Mouse (Mus musculus): ENCODE measurements at regions not wholly inside any gene's neighbourhood (a gene's known extent, or its start where the extent isn't known, plus 50 kb on each side); places are given as distances from the start of the nearest gene placed in this dataset.

DNA sequence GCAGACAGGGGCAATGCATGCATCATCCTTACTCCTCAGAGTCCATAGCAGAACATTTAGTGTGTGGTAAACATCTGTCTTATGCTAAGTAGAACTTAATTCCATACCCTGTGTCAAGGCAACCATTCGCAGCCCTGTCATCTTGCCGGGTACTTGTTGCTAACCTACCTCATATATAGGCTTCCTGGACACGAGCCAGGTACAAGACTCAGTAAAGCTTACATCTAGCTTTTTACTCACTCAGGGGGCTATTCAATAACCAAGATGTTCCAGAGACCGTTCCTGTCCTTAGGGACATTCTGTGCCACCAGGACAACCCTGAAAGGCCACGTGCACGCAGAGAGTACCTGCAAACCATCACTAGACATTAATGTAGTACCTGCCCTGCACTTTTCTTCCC, 74.8 kb upstream of the Srd5a3 start:
- no peaks in the 10 kb centered on the region for H3K36me3 ChIP-seq (ENCODE audit: control insufficient read depth, insufficient read depth, low read length, poor library complexity, severe bottlenecking)
- no peak for DNase-seq (ENCODE audit: low read depth, low spot score)
- TF ChIP-seq MAFK (IDR thresholded peaks at IDR 0.05; ENCODE audit: insufficient read depth, low read depth, low read length), result no peak
- TF ChIP-seq ZC3H11A (IDR thresholded peaks at IDR 0.05; ENCODE audit: borderline replicate concordance, low read depth, low read length), result no peak
- no peak for TF ChIP-seq HCFC1 (IDR thresholded peaks at IDR 0.05; ENCODE audit: borderline replicate concordance, insufficient read depth, low read length)
- no peak for TF ChIP-seq ZNF384 (IDR thresholded peaks at IDR 0.05; ENCODE audit: low read depth, low read length)
- no peak for TF ChIP-seq CHD2 (IDR thresholded peaks at IDR 0.05; ENCODE audit: low read depth, low read length)
- no peaks in the 10 kb centered on the region for H3K4me1 ChIP-seq (ENCODE audit: control insufficient read depth in 2 of 2, insufficient read depth in 2 of 2, low read length in 2 of 2, poor library complexity in 1 of 2)
- in situ Hi-C loops (cut with MboI; ENCODE audit: low sequenced_read_pairs in 2 of 2, unreplicated experiment in 2 of 2), result no loop called here
- H3K27ac ChIP-seq (ENCODE audit: insufficient read depth, low read depth, low read length, poor library complexity, severe bottlenecking), result no peak overlapping the region
- no peak overlapping the region for H3K4me3 ChIP-seq (ENCODE audit: insufficient read depth in 1 of 2, low read depth in 1 of 2, low read length in 2 of 2, poor library complexity in 1 of 2, severe bottlenecking in 1 of 2)
- H3K9ac ChIP-seq (ENCODE audit: insufficient read depth, low read depth, low read length, poor library complexity, severe bottlenecking), result no peak overlapping the region
- H3K9me3 ChIP-seq (ENCODE audit: control insufficient read depth, insufficient read depth, low read depth, low read length), result no peaks in the 10 kb centered on the region

DNA sequence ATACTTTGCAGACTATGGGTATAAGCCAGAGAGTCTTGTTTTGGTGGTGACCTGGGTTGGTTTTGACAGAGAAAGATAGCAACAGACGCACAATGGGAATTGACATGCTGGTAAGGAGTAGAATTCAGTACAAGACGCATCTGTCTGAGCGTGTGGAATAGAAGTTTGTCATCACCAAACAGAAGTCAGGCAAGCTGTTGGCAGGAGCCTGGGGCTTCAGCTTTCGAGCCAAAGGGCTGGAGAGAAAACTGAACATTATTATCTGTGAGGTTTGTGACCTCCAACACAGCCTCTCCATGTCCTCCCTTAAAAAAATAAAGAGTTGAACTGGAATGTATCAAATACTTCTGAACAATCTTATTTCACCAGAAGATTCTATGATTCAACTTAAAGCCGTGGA, 75.4 kb upstream of the Srd5a3 start:
- no peak for TF ChIP-seq MAFK (IDR thresholded peaks at IDR 0.05; ENCODE audit: insufficient read depth, low read depth, low read length)
- TF ChIP-seq ZC3H11A (IDR thresholded peaks at IDR 0.05; ENCODE audit: borderline replicate concordance, low read depth, low read length), result no peak
- no peak for TF ChIP-seq CHD2 (IDR thresholded peaks at IDR 0.05; ENCODE audit: low read depth, low read length)
- TF ChIP-seq HCFC1 (IDR thresholded peaks at IDR 0.05; ENCODE audit: borderline replicate concordance, insufficient read depth, low read length), result no peak
- no peak for TF ChIP-seq ZNF384 (IDR thresholded peaks at IDR 0.05; ENCODE audit: low read depth, low read length)
- H3K27ac ChIP-seq (ENCODE audit: insufficient read depth, low read depth, low read length, poor library complexity, severe bottlenecking), result no peak overlapping the region
- no peak overlapping the region for H3K9ac ChIP-seq (ENCODE audit: insufficient read depth, low read depth, low read length, poor library complexity, severe bottlenecking)
- H3K36me3 ChIP-seq (ENCODE audit: control insufficient read depth, insufficient read depth, low read length, poor library complexity, severe bottlenecking), result no peaks in the 10 kb centered on the region
- no peaks in the 10 kb centered on the region for H3K4me1 ChIP-seq (ENCODE audit: control insufficient read depth in 2 of 2, insufficient read depth in 2 of 2, low read length in 2 of 2, poor library complexity in 1 of 2)
- H3K4me3 ChIP-seq (ENCODE audit: insufficient read depth in 1 of 2, low read depth in 1 of 2, low read length in 2 of 2, poor library complexity in 1 of 2, severe bottlenecking in 1 of 2), result no peak overlapping the region
- H3K9me3 ChIP-seq (ENCODE audit: control insufficient read depth, insufficient read depth, low read depth, low read length), result no peaks in the 10 kb centered on the region
- in situ Hi-C loops (cut with MboI; ENCODE audit: low sequenced_read_pairs in 2 of 2, unreplicated experiment in 2 of 2), result no loop called here
- DNase-seq (ENCODE audit: low read depth, low spot score), result no peak

DNA sequence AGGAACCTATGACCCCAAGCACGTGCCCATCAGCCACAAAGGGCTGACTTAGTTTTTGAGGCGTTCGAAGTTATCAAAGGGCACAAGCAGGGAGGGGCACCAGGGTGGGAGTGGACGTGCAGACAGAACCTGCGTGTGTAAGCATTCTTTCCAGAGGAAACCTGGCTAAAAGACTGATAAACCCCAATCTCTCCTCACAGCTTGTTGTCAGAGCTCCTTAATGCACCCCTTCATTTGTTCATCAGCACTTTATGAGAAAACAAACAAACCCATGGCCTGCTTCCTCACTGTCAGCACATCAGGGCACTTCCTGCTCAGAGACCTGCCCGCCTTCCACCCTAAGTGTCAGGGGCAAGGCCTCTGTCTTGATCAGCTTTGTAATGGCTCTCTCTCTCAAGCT, 76.6 kb upstream of the Srd5a3 start:
- in situ Hi-C loops (cut with MboI; ENCODE audit: low sequenced_read_pairs in 2 of 2, unreplicated experiment in 2 of 2), result no loop called here
- TF ChIP-seq HCFC1 (IDR thresholded peaks at IDR 0.05; ENCODE audit: borderline replicate concordance, insufficient read depth, low read length) (no peak), ZC3H11A (IDR thresholded peaks at IDR 0.05; ENCODE audit: borderline replicate concordance, low read depth, low read length) (no peak)
- H3K4me1 ChIP-seq (ENCODE audit: control insufficient read depth in 2 of 2, insufficient read depth in 2 of 2, low read length in 2 of 2, poor library complexity in 1 of 2), result no peaks in the 10 kb centered on the region
- H3K36me3 ChIP-seq (ENCODE audit: control insufficient read depth, insufficient read depth, low read length, poor library complexity, severe bottlenecking), result no peaks in the 10 kb centered on the region
- no peak overlapping the region for H3K9ac ChIP-seq (ENCODE audit: insufficient read depth, low read depth, low read length, poor library complexity, severe bottlenecking)
- H3K9me3 ChIP-seq (ENCODE audit: control insufficient read depth, insufficient read depth, low read depth, low read length), result no peaks in the 10 kb centered on the region
- no peak for DNase-seq (ENCODE audit: low read depth, low spot score)
- H3K27ac ChIP-seq (ENCODE audit: insufficient read depth, low read depth, low read length, poor library complexity, severe bottlenecking), result no peak overlapping the region
- H3K4me3 ChIP-seq (ENCODE audit: insufficient read depth in 1 of 2, low read depth in 1 of 2, low read length in 2 of 2, poor library complexity in 1 of 2, severe bottlenecking in 1 of 2), result no peak overlapping the region

DNA sequence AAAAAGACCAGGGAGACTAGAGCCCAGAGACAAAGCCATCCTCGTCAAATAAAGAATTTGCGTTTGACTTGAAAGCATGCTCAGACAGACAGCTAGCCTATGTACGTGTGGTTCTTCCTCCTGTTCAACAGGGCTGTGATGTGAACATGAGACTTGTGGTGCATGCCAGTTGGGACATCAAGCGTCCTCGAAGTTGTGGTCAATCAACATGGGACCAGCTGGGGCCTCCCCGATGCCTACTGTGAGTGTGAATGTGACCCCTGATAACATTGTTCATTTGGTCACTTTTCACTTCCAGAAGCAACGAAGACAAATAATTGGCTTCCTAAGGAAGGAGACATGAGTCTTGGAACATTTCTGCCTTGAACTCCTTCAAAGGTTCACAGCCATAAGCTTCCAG, 79.8 kb upstream of the Kdr start:
- DNase-seq (ENCODE audit: low read depth, low spot score), result no peak
- Histone ChIP-seq H3K4me1 (ENCODE audit: control insufficient read depth in 2 of 2, insufficient read depth in 2 of 2, low read length in 2 of 2, poor library complexity in 1 of 2) (no peaks in the 10 kb centered on the region), H3K9ac (ENCODE audit: insufficient read depth, low read depth, low read length, poor library complexity, severe bottlenecking) (no peak overlapping the region), H3K4me3 (ENCODE audit: insufficient read depth in 1 of 2, low read depth in 1 of 2, low read length in 2 of 2, poor library complexity in 1 of 2, severe bottlenecking in 1 of 2) (no peak overlapping the region), H3K27ac (ENCODE audit: insufficient read depth, low read depth, low read length, poor library complexity, severe bottlenecking) (no peak overlapping the region), H3K36me3 (ENCODE audit: control insufficient read depth, insufficient read depth, low read length, poor library complexity, severe bottlenecking) (no peaks in the 10 kb centered on the region), H3K9me3 (ENCODE audit: control insufficient read depth, insufficient read depth, low read depth, low read length) (no peaks in the 10 kb centered on the region)
- no peak for TF ChIP-seq ZNF384 (IDR thresholded peaks at IDR 0.05; ENCODE audit: low read depth, low read length)
- no peak for TF ChIP-seq ZC3H11A (IDR thresholded peaks at IDR 0.05; ENCODE audit: borderline replicate concordance, low read depth, low read length)
- no peak for TF ChIP-seq CHD2 (IDR thresholded peaks at IDR 0.05; ENCODE audit: low read depth, low read length)
- no peak for TF ChIP-seq HCFC1 (IDR thresholded peaks at IDR 0.05; ENCODE audit: borderline replicate concordance, insufficient read depth, low read length)
- TF ChIP-seq MAFK (IDR thresholded peaks at IDR 0.05; ENCODE audit: insufficient read depth, low read depth, low read length), result no peak
- in situ Hi-C loops (cut with MboI; ENCODE audit: low sequenced_read_pairs in 2 of 2, unreplicated experiment in 2 of 2), result no loop called here

DNA sequence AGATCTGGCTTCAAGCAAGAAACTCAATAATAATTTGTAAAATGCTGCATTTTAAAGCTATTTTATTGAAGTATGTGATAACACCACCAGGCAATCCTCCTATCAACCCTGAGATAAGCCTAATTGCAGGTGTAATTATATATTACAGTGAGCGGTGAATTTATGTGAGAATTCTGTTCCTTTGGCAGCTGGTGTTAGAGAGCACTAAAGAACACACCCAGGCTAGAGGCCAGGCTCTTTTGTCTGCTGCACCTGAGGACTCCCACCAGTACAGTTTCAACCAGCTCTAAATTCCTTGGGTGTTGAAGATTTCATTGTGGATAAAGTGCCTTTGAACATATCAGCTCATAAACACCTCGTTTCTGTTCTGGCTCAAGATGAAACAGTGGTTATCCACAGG, 77.6 kb upstream of the Kdr start:
- Histone ChIP-seq H3K4me3 (ENCODE audit: insufficient read depth in 1 of 2, low read depth in 1 of 2, low read length in 2 of 2, poor library complexity in 1 of 2, severe bottlenecking in 1 of 2) (no peak overlapping the region), H3K4me1 (ENCODE audit: control insufficient read depth in 2 of 2, insufficient read depth in 2 of 2, low read length in 2 of 2, poor library complexity in 1 of 2) (no peaks in the 10 kb centered on the region), H3K9me3 (ENCODE audit: control insufficient read depth, insufficient read depth, low read depth, low read length) (no peaks in the 10 kb centered on the region), H3K9ac (ENCODE audit: insufficient read depth, low read depth, low read length, poor library complexity, severe bottlenecking) (no peak overlapping the region), H3K27ac (ENCODE audit: insufficient read depth, low read depth, low read length, poor library complexity, severe bottlenecking) (no peak overlapping the region), H3K36me3 (ENCODE audit: control insufficient read depth, insufficient read depth, low read length, poor library complexity, severe bottlenecking) (no peaks in the 10 kb centered on the region)
- TF ChIP-seq ZNF384 (IDR thresholded peaks at IDR 0.05; ENCODE audit: low read depth, low read length) (no peak), CHD2 (IDR thresholded peaks at IDR 0.05; ENCODE audit: low read depth, low read length) (no peak), ZC3H11A (IDR thresholded peaks at IDR 0.05; ENCODE audit: borderline replicate concordance, low read depth, low read length) (no peak), HCFC1 (IDR thresholded peaks at IDR 0.05; ENCODE audit: borderline replicate concordance, insufficient read depth, low read length) (no peak), MAFK (IDR thresholded peaks at IDR 0.05; ENCODE audit: insufficient read depth, low read depth, low read length) (no peak)
- DNase-seq (ENCODE audit: low read depth, low spot score), result no peak
- in situ Hi-C loops (cut with MboI; ENCODE audit: low sequenced_read_pairs in 2 of 2, unreplicated experiment in 2 of 2), result no loop called here

Measured in ES-E14 (cell line).